Mouse (Mus musculus) bone marrow macrophage, adult 2 months (primary cell): ENCODE data around the gene Pou2f1.

Source experiments
- CTCF ChIP-seq: IDR thresholded peaks from 2 replicates; pipeline ENCODE4 v1.5.1; 2012; ENCODE audit warnings: low read depth, mild to moderate bottlenecking, low read length, moderate library complexity
- POLR2A ChIP-seq: IDR thresholded peaks from 2 replicates; pipeline ENCODE4 v1.6.1; 2012; ENCODE audit warnings: mild to moderate bottlenecking, low read depth, low read length, borderline replicate concordance

DNA sequence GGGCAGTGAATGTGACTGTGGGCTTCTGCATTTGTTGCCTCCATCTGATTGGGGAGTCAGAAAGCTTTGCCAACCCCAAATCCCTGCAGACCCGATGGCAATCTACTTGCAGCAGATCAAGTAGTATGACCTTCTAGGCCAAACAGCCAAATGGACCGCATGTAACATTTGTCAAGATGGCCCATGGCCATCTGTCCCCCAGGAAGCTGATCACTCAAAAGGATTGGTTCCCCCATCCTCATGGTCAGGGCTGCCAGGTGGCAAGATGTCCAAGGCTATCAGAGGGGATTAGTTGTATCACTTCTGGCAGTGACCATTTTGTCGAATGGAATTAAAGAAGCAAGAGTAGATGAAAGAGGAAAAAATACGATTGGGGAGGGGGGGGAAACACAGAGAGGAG is 163.3 kb downstream of the Pou2f1 start:
- TF ChIP-seq CTCF (no peak), POLR2A (no peak)
